Mouse (Mus musculus): ENCODE measurements around the gene Hivep2. TPM values are rescaled to one million over a fixed set of nuclear protein-coding genes. Genes with fewer than 3 reads are reported as not detected.

Hivep2 gene
- polyA plus RNA-seq, 1 experiment from 2014 or later = 8.8 TPM

DNA sequence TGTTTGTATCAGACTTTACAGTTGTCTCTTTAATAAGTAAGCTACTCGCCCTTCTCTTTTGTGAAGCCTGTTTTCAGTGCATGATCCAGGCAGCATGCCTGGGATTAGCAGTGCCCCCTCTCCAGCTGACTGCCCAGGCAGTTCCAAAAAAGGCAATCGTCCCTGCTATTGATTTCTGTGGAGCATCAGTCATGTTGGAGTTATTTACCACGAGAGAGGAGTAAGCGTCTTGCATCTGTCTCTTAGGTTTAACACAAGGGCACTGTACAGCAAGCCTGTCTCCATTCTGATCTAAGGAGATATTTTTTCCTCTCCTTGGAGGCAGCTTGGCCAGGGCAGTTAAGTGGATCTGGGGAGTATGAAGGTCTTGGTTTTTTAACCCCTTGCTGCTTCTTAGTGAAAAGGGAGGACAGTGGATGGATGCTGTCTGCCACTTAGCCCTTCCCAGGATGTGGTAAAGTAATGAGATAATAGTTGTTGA lies 80.3 kb downstream of the Hivep2 start:
- POLR2A ChIA-PET = interaction anchor here (0.5 to 1.0 kb wide), 2 partner anchors 79 to 477 kb away, joined by 3 to 4 read pairs; no protein-coding TSS in a partner anchor
- TF ChIP-seq CTCF (IDR thresholded peaks at IDR 0.05) = no peak
- peak; percentile 78 for ATAC-seq
- no peaks in the 10 kb centered on the region for H3K27me3 ChIP-seq
- CTCF ChIA-PET = interaction anchor here (0.9 to 1.4 kb wide), 3 partner anchors 60 to 154 kb away, joined by 3 read pairs; no protein-coding TSS in a partner anchor
- in situ Hi-C loops (cut with MboI; ENCODE audit: low pct_unique_long_range_greater_than_20kb) = loop anchor here (10.0 kb wide), 1 partner anchor 481 kb away; no protein-coding TSS in a partner anchor
- DNase-seq (ENCODE audit: low read depth, low spot score) = no peak

DNA sequence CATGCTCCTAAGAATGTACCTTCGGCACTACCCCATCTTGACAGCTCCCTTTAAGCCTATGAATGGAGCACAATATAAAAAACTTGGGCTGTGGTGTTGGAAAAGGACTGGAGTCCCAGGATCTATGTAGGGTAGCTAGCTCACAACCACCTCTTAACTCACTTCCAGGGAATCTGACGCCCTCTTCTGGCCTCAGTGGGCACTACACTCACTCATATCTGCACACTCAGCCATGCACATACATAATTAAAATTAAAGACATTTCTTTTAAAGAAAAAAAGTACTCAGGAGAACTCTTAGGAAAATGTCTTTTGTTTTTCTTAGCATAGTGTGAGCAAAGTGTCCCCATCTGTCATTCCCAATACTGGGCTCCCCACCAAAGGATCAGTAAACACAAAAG lies 81.1 kb downstream of the Hivep2 start:
- TF ChIP-seq CTCF (IDR thresholded peaks at IDR 0.05) = peak; percentile 70
- ChIA-PET POLR2A (interaction anchor here (0.7 kb wide), 1 partner anchor 75 kb away, joined by 4 read pairs; no protein-coding TSS in a partner anchor), CTCF (interaction anchor here (0.7 to 1.4 kb wide), 3 partner anchors 60 to 153 kb away, joined by 3 read pairs; no protein-coding TSS in a partner anchor)
- DNase-seq (ENCODE audit: low read depth, low spot score) (no peak), ATAC-seq (no peak)
- H3K27me3 ChIP-seq = no peaks in the 10 kb centered on the region
- in situ Hi-C loops (cut with MboI; ENCODE audit: low pct_unique_long_range_greater_than_20kb) = loop anchor here (10.0 kb wide), 1 partner anchor 482 kb away; no protein-coding TSS in a partner anchor

DNA sequence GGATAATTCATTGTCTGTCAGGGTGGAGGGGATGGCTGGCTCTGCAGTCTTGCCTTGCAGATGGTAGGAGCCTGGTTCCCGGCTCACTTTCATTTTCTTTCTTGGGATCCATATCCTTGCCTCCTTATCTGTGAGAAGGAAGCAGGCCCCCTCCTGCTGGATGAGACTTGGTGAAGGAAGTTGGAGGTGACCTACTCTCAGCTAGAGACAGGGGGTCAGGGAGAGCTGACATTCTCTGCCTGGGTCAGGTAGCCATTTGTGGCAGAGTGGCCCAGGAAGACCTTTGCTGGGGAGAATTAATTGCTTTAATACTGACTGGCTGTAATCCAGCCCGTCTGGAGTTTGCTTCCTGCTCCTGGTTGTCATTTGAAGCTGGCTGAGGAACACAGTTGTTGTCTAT lies 81.8 kb downstream of the Hivep2 start:
- POLR2A ChIA-PET = no interaction called here
- ATAC-seq (no peak), DNase-seq (ENCODE audit: low read depth, low spot score) (no peak)
- H3K27me3 ChIP-seq = no peaks in the 10 kb centered on the region
- no peak for TF ChIP-seq CTCF (IDR thresholded peaks at IDR 0.05)
- in situ Hi-C loops (cut with MboI; ENCODE audit: low pct_unique_long_range_greater_than_20kb) = loop anchor here (10.0 kb wide), 1 partner anchor 483 kb away; no protein-coding TSS in a partner anchor
- CTCF ChIA-PET = interaction anchor here (0.7 to 1.4 kb wide), 2 partner anchors 61 to 144 kb away, joined by 3 read pairs; no protein-coding TSS in a partner anchor

DNA sequence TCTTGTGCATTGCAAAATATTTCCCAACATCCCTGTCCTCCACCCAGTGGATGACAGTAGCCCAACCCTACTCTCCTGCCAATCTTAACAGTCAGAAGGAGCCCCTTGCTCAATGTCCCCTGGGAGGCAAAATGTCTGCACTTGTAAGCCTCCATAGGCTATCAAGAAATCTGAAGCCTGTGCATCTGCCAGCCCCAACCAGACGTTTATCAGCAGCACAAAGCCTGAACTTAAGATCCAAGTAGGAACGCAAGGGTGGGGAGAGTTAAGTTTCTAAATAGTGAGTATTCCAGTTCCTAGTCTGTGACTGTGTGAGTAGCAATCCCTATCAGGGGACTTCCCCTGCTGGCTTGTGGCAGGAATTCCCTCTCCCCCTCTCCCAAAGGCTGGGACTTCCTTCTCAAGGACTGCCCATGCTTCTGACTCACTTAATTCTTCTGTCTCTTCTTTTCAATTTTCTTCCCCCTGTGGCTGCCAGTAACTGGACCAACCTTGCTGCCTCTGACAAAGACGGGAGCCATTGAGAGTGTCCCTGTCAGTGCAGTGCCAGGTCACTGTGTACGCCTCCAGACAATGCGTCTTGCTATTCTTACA lies 82.5 kb downstream of the Hivep2 start:
- ATAC-seq = peak; percentile 48
- DNase-seq (ENCODE audit: low read depth, low spot score) = no peak
- no peaks in the 10 kb centered on the region for H3K27me3 ChIP-seq
- TF ChIP-seq CTCF (IDR thresholded peaks at IDR 0.05) = no peak
- in situ Hi-C loops (cut with MboI; ENCODE audit: low pct_unique_long_range_greater_than_20kb) = loop anchor here (10.0 kb wide), 1 partner anchor 484 kb away; no protein-coding TSS in a partner anchor
- CTCF ChIA-PET = no interaction called here
- POLR2A ChIA-PET = no interaction called here

DNA sequence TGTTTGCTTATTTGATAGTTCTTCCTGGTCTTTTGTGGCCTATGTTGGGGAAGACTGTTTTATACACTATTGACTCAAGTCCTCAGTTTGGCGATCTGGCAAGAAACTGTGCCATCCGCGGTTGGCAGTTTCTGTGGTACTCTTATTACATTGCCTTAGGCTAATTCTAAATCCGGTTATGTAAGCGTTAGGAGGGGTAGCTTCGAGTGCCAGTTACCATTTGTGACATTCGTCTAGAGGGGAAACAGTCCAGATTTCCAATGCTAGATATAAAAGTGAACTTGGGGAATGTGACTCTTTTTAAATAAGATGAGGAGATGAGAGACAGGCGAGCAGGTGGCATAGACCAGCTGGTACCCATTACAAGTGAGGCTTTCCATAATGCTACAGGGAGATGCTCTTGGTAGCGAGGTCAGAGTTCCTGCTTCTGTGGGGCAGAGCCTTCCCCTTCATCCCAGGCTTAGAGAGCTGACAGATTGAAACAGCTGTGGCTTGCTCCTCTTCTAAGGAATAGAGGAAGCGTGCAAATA lies 83.1 kb downstream of the Hivep2 start:
- in situ Hi-C loops (cut with MboI; ENCODE audit: low pct_unique_long_range_greater_than_20kb) = loop anchor here (10.0 kb wide), 1 partner anchor 484 kb away; no protein-coding TSS in a partner anchor
- no peak for DNase-seq (ENCODE audit: low read depth, low spot score)
- ChIA-PET CTCF (no interaction called here), POLR2A (no interaction called here)
- TF ChIP-seq CTCF (IDR thresholded peaks at IDR 0.05) = no peak
- no peak for ATAC-seq
- no peaks in the 10 kb centered on the region for H3K27me3 ChIP-seq

DNA sequence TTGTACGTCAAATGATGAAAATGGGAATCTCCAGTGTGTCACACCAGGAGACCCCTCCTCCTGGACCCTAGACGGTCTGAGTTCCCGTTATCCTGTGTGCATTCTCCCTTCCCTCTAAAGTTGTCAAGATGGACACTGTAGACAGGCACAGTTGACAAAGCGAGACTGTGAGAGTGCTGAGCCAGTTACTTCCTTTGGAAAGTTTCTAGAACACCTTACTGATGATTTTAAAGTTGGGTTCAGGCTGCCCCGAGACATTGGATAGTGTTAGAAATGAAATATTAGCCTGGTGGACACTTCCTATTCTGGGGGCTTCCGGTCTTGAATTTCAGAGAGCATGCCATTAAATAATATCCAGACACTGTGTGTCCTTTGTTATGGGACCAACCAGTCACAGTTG lies 83.8 kb downstream of the Hivep2 start:
- ChIA-PET CTCF (no interaction called here), POLR2A (no interaction called here)
- no peaks in the 10 kb centered on the region for H3K27me3 ChIP-seq
- DNase-seq (ENCODE audit: low read depth, low spot score) (no peak), ATAC-seq (no peak)
- in situ Hi-C loops (cut with MboI; ENCODE audit: low pct_unique_long_range_greater_than_20kb) = loop anchor here (10.0 kb wide), 1 partner anchor 485 kb away; no protein-coding TSS in a partner anchor
- no peak for TF ChIP-seq CTCF (IDR thresholded peaks at IDR 0.05)

DNA sequence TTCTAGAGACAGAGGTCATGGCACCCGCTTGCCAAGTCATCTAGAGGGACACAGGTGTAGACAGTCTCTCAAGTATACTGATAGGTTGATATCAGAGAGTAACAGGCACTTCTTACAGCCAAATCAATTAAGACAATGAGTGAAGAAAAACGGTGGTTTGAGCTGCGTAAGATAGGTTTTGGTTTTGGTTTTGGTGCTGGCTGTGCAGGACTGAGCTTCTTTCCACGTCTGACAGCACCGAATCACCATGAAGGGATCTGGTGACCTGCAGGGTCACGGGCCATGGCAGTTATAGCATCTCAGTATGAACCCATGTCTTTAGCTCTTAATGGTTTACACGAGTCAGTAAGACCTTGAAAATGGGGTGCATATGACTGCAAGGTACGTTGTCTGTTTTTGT lies 84.7 kb downstream of the Hivep2 start:
- no peaks in the 10 kb centered on the region for H3K27me3 ChIP-seq
- DNase-seq (ENCODE audit: low read depth, low spot score) (no peak), ATAC-seq (no peak)
- CTCF ChIA-PET = interaction anchor here (0.8 kb wide), 1 partner anchor 9 kb away, joined by 5 read pairs; no protein-coding TSS in a partner anchor
- in situ Hi-C loops (cut with MboI; ENCODE audit: low pct_unique_long_range_greater_than_20kb) = no loop called here
- no peak for TF ChIP-seq CTCF (IDR thresholded peaks at IDR 0.05)
- POLR2A ChIA-PET = no interaction called here

DNA sequence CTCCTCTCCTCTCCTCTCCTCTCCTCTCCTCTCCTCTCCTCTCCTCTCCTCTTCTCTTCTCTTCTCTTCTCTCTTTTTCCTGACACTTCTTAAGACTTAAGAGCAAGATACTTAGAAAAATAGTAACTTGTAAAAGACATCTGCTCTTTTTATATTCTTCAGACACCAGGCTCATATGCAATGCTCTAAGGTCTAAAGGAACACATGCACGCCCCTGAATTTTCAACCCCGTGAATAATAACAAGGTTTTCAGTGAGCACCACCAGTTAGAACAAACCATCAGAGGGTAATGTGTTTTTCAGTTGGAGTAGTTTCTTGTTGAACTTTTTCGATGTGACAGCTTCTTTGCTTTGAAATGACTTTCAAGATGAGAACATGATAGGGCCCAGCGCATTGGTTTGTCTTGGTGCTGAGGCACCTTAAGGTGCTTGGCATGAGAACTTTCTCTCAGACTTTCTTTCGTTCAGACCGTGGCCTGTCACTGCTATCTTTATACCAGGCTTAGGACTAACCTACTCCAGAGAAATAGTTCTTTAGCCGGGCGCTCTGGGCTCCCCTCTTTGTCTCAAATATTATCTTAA lies 86.3 kb downstream of the Hivep2 start:
- ChIA-PET CTCF (no interaction called here), POLR2A (no interaction called here)
- DNase-seq (ENCODE audit: low read depth, low spot score) (no peak), ATAC-seq (no peak)
- in situ Hi-C loops (cut with MboI; ENCODE audit: low pct_unique_long_range_greater_than_20kb) = no loop called here
- TF ChIP-seq CTCF (IDR thresholded peaks at IDR 0.05) = no peak
- no peaks in the 10 kb centered on the region for H3K27me3 ChIP-seq

DNA sequence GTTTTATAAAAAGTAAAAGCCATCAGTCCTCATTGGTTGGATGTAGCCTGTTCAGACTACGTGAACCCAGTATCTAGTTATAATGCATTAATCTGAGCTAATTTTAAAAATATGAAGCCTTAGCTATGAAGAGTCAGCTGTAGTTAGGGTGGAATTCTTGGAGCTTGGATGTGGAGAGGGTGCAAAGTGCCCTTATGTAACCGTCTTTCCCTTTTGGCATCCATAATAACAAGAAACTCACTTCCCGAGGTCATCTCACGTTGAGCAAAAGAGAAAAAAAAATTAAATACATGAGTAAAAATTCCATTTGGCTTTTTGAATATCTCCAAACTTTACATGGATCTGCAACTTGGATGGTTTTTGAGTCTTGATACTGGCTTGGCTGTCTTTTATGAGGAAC lies 89.0 kb downstream of the Hivep2 start:
- ChIA-PET POLR2A (interaction anchor here (0.7 kb wide), 1 partner anchor 25 kb away, joined by 3 read pairs; no protein-coding TSS in a partner anchor), CTCF (interaction anchor here (1.5 to 1.6 kb wide), 2 partner anchors 16 to 83 kb away, joined by 3 to 4 read pairs; no protein-coding TSS in a partner anchor)
- in situ Hi-C loops (cut with MboI; ENCODE audit: low pct_unique_long_range_greater_than_20kb) = loop anchor here (5.0 kb wide), 1 partner anchor 88 kb away; the partner anchor contains the start of gene Hivep2
- TF ChIP-seq CTCF (IDR thresholded peaks at IDR 0.05) = no peak
- ATAC-seq (no peak), DNase-seq (ENCODE audit: low read depth, low spot score) (no peak)
- no peaks in the 10 kb centered on the region for H3K27me3 ChIP-seq

DNA sequence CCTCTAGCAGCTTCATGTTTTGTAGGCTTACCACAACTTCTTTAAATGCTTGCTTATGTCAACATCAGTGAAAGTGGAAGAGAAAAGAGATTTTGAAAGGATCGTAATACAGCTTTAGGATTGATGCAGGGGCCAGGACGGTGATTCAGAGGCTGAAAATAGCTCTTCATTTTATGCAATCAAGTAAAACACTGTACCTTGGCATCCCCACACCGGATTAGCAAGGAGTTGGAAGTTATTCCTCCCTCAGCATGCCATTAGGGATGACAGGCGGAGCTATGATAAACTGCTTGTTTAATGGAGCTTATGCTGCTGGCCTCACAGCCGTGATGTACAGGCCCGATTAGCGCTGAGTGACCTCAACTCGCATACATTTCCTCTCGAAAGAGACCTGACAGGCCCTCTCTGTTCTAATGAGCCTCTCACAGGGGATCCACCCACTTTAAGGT lies 89.7 kb downstream of the Hivep2 start:
- POLR2A ChIA-PET = interaction anchor here (0.7 to 0.8 kb wide), 2 partner anchors 26 to 510 kb away, joined by 3 to 4 read pairs; no protein-coding TSS in a partner anchor
- peak; percentile 64 for DNase-seq (ENCODE audit: low read depth, low spot score)
- in situ Hi-C loops (cut with MboI; ENCODE audit: low pct_unique_long_range_greater_than_20kb) = loop anchor here (5.0 kb wide), 1 partner anchor 88 kb away; the partner anchor contains the start of gene Hivep2
- no peaks in the 10 kb centered on the region for H3K27me3 ChIP-seq
- CTCF ChIA-PET = interaction anchor here (1.5 to 1.6 kb wide), 2 partner anchors 15 to 84 kb away, joined by 3 to 4 read pairs; no protein-coding TSS in a partner anchor
- no peak for TF ChIP-seq CTCF (IDR thresholded peaks at IDR 0.05)
- ATAC-seq = peak; percentile 91
